Mouse (Mus musculus) spleen, adult 2 months (tissue): ENCODE results near the gene Ankrd60.

Experiments
- CTCF ChIP-seq: fragments of 200-500 bp; IDR thresholded peaks from 2 replicates; pipeline ENCODE4 v1.5.1; 2011; ENCODE audit warnings: mild to moderate bottlenecking, inconsistent platforms; ENCODE audit not compliant: insufficient read depth, insufficient read length, insufficient replicate concordance; ENCODE audit errors: extremely low read depth
- POLR2A ChIP-seq: fragments of 200-500 bp; IDR thresholded peaks from 2 replicates; pipeline ENCODE4 v1.6.1; 2011; ENCODE audit warnings: low read depth, low read length, inconsistent platforms

DNA sequence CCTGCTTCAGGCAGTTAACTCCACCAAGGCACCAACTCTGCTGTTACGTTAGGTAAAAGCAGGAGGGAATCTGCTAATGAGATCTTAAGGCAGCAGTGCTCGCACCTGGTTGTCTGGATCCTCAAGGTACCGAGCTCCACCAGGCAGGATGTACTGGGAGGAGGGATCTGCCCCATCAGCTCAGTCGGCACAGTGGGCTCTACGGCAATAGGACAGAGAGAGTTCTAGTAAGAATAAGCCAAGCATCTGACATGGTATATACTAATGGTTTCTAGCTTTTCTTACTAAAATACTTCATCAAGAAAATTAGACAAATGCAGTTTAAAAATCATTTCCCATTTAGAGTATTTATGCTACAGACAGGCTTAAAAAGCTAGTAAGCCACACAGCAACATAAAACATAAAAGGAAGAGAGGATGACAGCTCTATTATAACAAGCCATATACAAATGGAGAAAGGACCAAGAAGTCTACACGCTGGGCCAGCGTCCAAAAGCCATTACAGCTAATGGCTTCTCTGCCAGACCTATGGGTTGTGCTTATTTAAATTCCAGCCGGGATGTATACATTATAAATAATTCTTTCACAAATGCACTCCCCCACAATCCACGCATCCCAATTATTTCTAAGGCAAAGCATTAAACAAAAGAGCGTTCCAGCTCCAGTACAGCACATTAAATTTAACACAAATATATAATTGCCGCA, 37.4 kb upstream of the Ankrd60 start:
- TF ChIP-seq CTCF: no peak
- no peak for TF ChIP-seq POLR2A
